Mouse (Mus musculus): ENCODE data around the gene Atxn7l1.

Atxn7l1 gene

GRCm38 (mm10) chr12:33147497-33148267 lies at the start of gene Atxn7l1:
TSS of gene Atxn7l1 (plus strand) at chr12:33147693.
- peak; percentile 90 for DNase-seq

- no peak for DNase-seq
Observed at GRCm38 (mm10) chr12:33101627-33102026, 45.9 kb upstream of the Atxn7l1 start.

- no peak for DNase-seq
Observed at GRCm38 (mm10) chr12:33102342-33103115, 45.0 kb upstream of the Atxn7l1 start.

- no peak for DNase-seq
Observed at GRCm38 (mm10) chr12:33105724-33106123, 41.8 kb upstream of the Atxn7l1 start.

- no peak for DNase-seq
Observed at GRCm38 (mm10) chr12:33106438-33107167, 40.9 kb upstream of the Atxn7l1 start.

- no peak for DNase-seq
Observed at GRCm38 (mm10) chr12:33109531-33109930, 38.0 kb upstream of the Atxn7l1 start.

- DNase-seq: peak; percentile 15
Observed at GRCm38 (mm10) chr12:33110894-33111471, 36.5 kb upstream of the Atxn7l1 start.

- no peak for DNase-seq
Observed at GRCm38 (mm10) chr12:33118624-33119301, 28.7 kb upstream of the Atxn7l1 start.

GRCm38 (mm10) chr12:33125594-33126227 lies 21.8 kb upstream of the Atxn7l1 start:
- DNase-seq: no peak

- no peak for DNase-seq
Observed at GRCm38 (mm10) chr12:33126243-33126642, 21.2 kb upstream of the Atxn7l1 start.

- DNase-seq: no peak
Observed at GRCm38 (mm10) chr12:33128121-33128520, 19.4 kb upstream of the Atxn7l1 start.

- no peak for DNase-seq
Observed at GRCm38 (mm10) chr12:33128702-33129101, 18.8 kb upstream of the Atxn7l1 start.

- peak; percentile 64 for DNase-seq
Observed at GRCm38 (mm10) chr12:33129410-33129809, 18.1 kb upstream of the Atxn7l1 start.

- no peak for DNase-seq
Observed at GRCm38 (mm10) chr12:33130401-33130800, 17.1 kb upstream of the Atxn7l1 start.

- DNase-seq: no peak
Observed at GRCm38 (mm10) chr12:33131796-33132195, 15.7 kb upstream of the Atxn7l1 start.

- no peak for DNase-seq
Observed at GRCm38 (mm10) chr12:33137857-33138256, 9.6 kb upstream of the Atxn7l1 start.

GRCm38 (mm10) chr12:33139083-33139482 lies 8.4 kb upstream of the Atxn7l1 start:
- DNase-seq: no peak

- no peak for DNase-seq
Observed at GRCm38 (mm10) chr12:33144456-33144855, 3.0 kb upstream of the Atxn7l1 start.

- no peak for DNase-seq
Observed at GRCm38 (mm10) chr12:33146622-33147433, 665 bp upstream of the Atxn7l1 start.

GRCm38 (mm10) chr12:33149544-33150190 lies 2.2 kb downstream of the Atxn7l1 start:
- DNase-seq: no peak

Measured in kidney, adult 11 months (tissue).